Mouse (Mus musculus) 416B (cell line): ENCODE measurements at regions not wholly inside any gene's neighbourhood (a gene's known extent, or its start where the extent isn't known, plus 50 kb on each side); places are given as distances from the start of the nearest gene placed in this dataset.

ENCODE experiments used
- DNase-seq: peaks from one replicate; pipeline ENCODE4 v3.0.0; 2011; ENCODE audit warnings: low read depth

DNA sequence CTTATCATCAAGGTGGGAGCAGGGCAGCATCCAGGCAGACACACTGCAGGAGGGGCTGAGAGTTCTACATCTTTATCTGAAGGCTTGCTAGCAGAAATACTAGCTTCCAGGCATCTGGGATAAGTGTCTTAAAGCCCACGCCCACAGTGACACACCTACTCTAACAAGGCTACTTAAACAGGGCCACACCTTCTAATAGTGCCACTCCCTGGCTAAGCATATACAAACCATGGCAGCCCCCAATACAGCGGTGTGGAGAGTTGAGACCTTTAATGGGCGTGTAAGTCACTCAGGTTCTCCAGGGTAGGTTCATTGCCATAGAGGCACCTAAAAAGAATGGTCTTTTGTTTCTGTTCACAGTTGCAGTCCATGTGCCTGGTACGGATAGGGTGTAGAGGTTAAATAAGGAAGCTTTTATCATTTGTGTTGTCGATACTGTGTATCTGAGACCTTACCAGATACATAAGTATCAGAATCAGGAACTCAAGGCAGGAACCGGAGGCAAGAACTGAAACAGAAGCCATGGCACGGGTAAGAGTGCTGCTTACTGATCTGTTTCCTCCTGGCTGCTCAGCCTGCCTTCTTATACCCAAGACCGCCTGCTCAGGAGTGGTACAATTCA, 69.0 kb upstream of the Atrnl1 start:
- DNase-seq: no peak

DNA sequence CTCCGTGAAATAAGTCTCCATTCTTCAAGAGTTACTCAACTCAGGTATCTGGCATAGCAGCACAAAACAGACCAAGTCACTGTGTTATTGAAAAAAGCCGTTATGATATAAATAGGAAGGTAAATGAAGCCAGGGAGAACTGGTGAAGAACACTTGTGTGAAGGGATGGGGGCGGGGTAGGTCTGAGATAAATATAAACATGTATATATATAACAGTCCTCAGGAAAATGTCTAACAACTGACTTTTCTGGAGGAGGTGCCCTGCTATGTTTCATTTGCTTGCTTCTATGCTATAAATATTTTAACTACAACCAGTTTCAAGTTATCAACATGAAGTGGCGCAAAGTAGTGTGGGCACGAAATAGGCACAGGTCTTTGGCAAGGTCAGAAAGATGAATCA, 68.3 kb upstream of the Atrnl1 start:
- no peak for DNase-seq

DNA sequence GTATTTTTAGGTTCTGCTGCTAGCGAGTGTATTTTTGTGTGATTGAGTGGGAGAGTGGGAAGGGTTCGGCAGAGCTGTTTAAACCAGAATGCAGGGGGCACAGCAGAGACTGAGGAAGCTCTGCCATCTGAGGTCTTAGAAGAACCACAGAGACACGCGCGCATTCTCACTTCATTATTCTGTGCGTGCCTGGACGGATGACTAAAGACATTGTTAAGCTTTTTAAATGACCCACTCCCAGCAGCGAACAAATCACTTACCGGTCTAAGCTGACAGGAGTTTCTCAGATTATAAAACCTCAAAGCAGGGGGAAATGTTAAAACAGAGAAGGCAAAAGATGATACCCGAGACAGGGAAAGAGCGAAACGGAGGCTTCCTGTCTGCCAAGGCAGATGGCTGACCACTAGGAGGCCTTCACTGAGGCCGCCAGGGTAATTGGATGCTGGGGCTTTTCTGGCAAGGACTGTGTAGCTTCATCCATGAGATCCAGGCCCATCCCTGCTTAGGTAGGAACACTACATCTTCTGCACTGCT, 67.1 kb upstream of the Atrnl1 start:
- DNase-seq: no peak

DNA sequence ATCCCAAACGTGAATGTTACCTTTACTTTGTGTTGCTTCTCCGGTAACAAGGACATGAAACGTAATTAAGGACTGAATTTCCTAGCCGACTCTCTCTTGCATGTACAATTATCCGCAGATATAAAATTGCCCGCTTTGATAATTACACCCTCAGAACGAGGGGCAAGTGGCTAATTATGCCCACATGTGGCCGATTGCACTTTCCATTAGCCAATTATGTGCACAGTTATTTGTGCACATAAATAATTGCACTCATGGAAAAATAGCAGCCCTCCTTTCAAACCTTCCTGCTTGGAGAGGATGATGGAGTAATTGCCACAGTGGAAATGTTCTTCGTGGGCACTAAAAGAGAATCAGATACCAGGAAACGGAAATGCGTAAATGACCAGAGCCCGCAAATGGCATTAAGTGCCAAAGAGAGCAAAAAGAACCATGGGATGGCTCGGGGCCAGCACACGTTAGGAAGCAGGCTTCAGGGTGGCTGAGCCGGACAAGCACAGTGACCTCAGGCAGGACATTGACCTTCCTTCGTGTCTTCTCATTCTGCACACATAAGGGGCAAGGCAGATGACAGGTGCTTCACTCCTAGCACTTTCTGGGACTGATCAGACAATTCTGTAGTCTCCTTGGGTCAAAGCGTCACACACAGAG, 66.5 kb upstream of the Atrnl1 start:
- no peak for DNase-seq

DNA sequence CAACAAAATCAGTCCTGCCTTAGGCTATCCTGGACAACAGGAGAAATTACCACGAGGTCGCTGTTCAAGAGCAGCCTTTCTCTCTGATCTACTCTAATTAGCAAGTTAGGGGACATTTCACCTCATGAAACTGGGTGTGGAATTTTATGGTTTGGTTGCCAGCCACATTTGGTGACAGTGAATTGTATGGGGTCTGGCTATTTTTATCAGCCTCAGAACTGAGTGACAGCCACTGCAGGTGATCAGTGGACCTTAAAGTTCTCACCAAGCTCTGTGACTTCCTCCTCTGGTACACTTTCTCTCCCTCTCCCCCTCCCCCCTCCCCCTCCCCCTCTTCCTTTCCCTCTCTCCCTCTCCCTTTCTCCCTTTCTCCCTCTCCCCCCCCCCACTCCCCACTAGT, 65.8 kb upstream of the Atrnl1 start:
- DNase-seq: no peak

DNA sequence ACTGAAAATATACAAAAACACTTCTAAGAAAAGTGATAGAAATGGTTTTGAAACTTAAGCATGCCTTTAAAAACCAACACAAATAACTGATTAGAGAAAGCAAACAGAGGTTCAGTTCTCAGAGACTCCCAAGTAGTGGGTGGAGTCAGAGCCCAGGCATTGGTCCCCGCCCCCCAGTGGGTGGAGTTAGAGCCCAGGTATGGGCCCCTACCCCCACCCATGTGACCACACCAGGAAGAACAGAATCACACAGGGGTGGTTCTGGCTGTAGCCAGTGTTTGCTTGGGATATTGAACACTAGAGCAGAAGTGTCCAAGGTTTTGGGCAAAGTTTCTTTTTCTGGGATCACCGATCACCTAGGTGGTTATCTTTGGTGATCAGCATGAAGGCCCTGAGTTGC, 64.8 kb upstream of the Atrnl1 start:
- DNase-seq: no peak

DNA sequence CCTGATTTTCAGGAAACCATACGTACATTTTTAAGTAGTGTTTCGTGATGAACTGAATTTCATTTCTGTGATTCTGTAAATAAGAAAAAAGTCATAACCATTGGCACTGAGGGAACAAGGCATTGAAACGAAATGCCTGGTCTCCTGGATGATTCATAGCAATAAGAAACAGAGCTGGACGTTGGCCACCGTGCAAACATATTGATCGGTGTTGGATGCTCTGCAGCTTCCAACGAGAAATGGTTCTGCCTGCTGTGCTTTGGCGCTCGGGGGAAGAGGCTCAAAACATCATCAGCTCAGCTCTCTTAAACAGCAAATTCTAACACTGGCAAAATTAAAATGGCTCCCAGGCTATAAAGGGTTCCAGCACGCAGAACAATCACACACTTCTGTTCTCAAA, 64.3 kb upstream of the Atrnl1 start:
- no peak for DNase-seq

DNA sequence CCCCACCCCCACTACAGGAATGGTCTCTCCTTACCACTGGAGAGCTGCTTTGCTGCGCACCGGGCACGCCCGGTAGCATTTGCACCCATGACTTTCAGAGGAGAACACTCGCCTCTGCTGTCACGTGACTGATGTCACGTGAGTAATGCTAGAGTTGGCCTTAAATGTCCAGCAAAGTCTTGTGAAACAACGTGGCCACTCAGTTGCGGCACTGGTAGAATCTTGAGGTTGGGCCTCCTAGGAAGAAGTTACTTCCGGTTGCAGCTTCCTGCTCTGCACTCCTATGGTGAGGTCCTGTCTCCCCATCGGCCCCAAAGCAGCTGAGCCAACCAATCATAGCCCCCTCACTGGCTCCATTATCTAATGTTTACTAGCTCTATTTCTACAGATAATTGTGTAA, 62.7 kb upstream of the Atrnl1 start:
- DNase-seq: peak; percentile 61

DNA sequence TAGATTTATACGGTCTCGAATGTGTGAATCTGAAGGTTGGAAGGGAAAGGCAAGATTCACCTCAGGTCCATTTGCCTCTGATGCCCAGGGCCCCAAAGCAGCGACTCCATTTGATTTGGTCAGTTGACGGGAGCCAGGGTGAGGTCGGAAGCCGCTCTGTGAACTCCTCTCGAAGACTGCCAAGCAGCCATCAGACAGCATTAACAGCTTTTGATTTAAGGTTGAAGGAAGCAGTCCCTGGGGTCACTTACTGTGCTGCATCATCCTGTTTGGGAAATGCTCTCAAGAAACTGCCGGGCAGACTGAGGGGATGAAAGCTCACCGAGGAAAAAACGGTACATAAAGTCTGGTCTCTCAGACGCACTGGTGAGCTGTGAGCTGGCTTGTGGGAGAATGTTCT, 62.2 kb upstream of the Atrnl1 start:
- no peak for DNase-seq

DNA sequence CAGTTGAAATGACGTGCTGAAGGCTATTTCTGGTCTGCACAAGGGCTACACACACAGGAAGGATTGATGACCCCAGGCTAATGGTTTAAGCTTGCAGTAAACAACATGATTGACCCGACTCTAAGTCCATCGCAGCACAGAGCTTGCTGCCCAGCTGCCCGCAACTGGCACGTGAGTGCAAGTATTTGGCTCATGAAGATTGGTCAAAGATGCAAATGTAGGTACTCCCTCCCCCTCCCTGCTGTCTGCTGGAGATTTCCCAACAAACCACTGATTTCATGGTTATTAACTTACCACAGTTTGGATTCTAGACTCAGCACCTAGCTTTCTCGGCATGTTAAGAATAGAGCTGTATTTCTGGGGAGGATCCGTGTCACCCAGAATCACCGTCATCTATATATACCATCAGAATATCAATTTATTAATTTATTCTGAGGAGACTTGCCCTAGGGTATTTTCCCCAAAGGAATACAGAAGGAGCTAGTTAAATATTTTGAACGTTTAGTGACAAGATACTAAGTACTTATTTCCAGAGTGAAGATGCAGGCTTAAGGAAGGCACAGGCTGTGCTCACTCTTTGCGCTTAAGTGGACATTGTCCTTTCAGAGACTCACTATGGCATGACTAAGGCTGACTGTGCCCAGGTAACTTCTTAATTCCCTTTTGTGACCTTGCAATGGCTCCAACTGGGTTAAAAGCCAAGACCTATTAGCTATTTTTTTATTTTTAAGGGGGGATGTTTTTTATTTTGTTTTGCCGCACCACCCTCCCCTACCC, 57.7 kb upstream of the Atrnl1 start:
- DNase-seq: no peak

DNA sequence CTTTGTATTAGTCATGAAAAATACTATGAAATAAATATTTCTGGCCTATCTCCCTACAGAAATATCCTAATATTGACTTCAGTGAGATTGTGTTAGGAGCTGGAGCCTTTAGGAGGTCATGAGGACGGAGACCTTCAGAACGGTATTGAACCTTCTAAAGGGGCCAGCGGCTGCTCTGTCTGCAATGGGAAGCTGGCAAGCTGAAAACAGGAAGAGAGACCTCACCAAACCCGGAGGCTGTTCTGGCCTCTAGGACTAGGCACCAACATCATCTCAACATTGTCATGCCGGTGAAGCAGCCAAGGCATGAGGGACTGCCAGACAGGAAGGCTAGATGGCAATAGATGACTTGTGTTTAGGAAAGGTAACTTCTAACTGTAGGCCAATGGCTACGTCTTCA, 56.7 kb upstream of the Atrnl1 start:
- no peak for DNase-seq

DNA sequence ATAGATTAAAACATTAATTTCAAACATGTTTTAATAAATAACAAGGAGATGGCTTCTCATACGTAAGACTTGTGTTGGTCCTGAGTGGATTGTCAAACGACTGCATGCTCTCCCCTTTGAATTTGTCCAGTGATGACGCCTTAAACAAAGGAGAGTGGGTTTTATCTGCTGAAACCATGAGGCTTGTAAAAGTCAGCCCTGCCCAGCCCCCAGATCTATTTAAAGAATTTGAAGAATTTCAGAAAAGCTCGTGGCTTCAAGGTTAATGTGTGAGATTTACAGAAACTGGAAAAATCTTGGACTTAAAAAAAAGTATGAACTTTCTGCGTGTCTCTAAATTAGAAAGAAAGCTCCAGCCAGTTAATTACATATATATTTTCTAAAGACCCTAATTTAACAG, 55.5 kb upstream of the Atrnl1 start:
- DNase-seq: no peak

DNA sequence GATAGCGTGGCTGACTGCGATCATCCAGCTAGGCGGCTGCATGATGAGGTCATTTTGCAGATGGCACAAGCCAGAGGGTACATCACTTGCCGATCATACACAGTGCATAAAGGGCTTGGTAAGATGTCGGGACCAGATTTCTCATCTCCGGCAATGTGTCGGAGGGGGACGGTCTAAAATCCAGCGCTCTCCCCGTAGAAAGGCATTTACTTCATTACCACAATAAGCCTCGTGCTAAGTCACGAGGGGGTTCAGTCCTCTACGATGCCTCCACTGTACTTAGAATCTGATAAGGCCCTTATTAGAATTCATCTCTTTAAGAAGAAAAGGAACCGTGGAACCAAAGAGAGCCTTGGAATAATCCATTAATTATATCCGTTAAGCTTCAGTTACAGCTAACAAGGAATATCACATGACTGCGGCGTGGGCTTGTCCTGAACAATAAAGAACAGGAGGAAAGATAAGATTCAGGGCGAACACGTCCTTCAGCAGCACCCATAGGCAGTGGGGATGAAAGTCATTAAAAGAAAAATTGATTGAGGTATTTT, 52.3 kb upstream of the Atrnl1 start:
- no peak for DNase-seq

DNA sequence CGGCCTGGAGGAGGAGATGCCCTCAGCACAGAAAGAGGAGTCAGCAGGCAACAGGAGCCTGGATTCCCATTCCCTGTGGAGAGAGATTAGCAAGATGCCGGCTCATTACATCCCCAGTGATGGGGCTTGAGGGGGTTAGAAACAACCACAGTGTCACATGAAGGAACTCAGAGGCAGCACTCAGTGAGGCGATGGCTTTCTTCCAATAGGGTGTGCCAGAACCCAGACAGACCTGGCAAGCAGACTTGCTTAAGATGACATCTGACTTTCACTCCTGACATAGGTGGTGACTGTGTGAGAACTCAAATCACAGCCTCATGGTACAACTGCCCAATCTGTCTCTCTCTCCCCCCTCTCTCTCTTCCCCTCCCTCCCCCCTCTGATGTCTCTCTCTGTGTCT, 50.1 kb upstream of the Atrnl1 start:
- DNase-seq: no peak
